Mouse (Mus musculus) testis, adult 2 months (tissue): ENCODE data around the gene Top2b.

Experiments
- CTCF ChIP-seq: fragments of 200-500 bp; IDR thresholded peaks from 2 replicates; pipeline ENCODE4 v1.5.1; 2012; ENCODE audit warnings: low read depth, mild to moderate bottlenecking, inconsistent platforms, low read length, moderate library complexity; ENCODE audit not compliant: control insufficient read depth, insufficient read depth, insufficient replicate concordance
- POLR2A ChIP-seq: fragments of 200-500 bp; IDR thresholded peaks from 2 replicates; pipeline ENCODE4 v1.6.1; 2012; ENCODE audit warnings: low read depth, mild to moderate bottlenecking, inconsistent platforms, low read length, moderate library complexity; ENCODE audit not compliant: control insufficient read depth

GRCm38 (mm10) chr14:16373190-16373589 is 8.2 kb downstream of the Top2b start:
- TF ChIP-seq POLR2A (no peak), CTCF (no peak)
